Mouse (Mus musculus) liver, embryonic 14.5 days (tissue): ENCODE results near the gene Bend3. TPM values are rescaled to one million over a fixed set of nuclear protein-coding genes. Genes with fewer than 3 reads are reported as not detected.

ENCODE experiments used
- ATAC-seq: fragments of 200-750 bp; cut with Nextera tagmentation; 2 replicates; pipeline ENCODE4 v1.8.0; 2017; ENCODE audit warnings: moderate number of reproducible peaks, mild to moderate bottlenecking, moderate library complexity; ENCODE audit not compliant: insufficient read depth
- DNase-seq, 3 experiments: peaks; one replicate each; pipeline ENCODE4 v3.0.0-alpha.2; 2012 to 2013; ENCODE audit warnings: low read depth in 3 of 3, low spot score in 3 of 3
- H3K27ac ChIP-seq: fragments of 300-500 bp; sonication (generic); 2 replicates; pipeline ENCODE4 v1.5.1; 2014; ENCODE audit warnings: moderate library complexity, mild to moderate bottlenecking, control low read depth, inconsistent platforms
- H3K27me3 ChIP-seq: fragments of 300-500 bp; sonication (generic); 2 replicates; pipeline ENCODE4 v1.6.1; 2014; ENCODE audit warnings: mild to moderate bottlenecking, low read length, moderate library complexity; ENCODE audit not compliant: control insufficient read depth, insufficient read depth
- H3K36me3 ChIP-seq: fragments of 300-500 bp; sonication (generic); replicated peaks from 2 replicates; pipeline ENCODE4 v1.6.1; 2014; ENCODE audit warnings: low read depth; ENCODE audit not compliant: control insufficient read depth, insufficient read depth
- H3K4me1 ChIP-seq, 2 experiments: fragments of 200-500 bp in 1 of 2; fragments of 300-500 bp in 1 of 2; sonication (generic) in 1 of 2; replicated peaks; 2 replicates each; pipeline ENCODE4 v1.6.1; 2012 to 2014; ENCODE audit warnings: antibody characterized with exemption in 1 of 2, inconsistent platforms in 1 of 2, low read length in 1 of 2; ENCODE audit not compliant: control insufficient read depth in 2 of 2, insufficient read depth in 2 of 2
- H3K4me2 ChIP-seq: fragments of 300-500 bp; sonication (generic); 2 replicates; pipeline ENCODE4 v1.6.1; 2014; ENCODE audit warnings: low read depth, mild to moderate bottlenecking, control low read depth, moderate library complexity
- H3K4me3 ChIP-seq, 2 experiments: fragments of 200-500 bp in 1 of 2; fragments of 300-500 bp in 1 of 2; sonication (generic) in 1 of 2; 2 replicates each; pipeline ENCODE4 v1.5.1; 2012 to 2014; ENCODE audit warnings: low read depth in 2 of 2, low read length in 2 of 2, mild to moderate bottlenecking in 2 of 2, control low read depth in 1 of 2, inconsistent platforms in 1 of 2, moderate library complexity in 1 of 2; ENCODE audit not compliant: insufficient read depth in 1 of 2
- H3K9ac ChIP-seq: fragments of 300-500 bp; sonication (generic); replicated peaks from 2 replicates; pipeline ENCODE4 v1.6.1; 2014; ENCODE audit warnings: mild to moderate bottlenecking, control low read depth, moderate library complexity
- H3K9me3 ChIP-seq: fragments of 300-500 bp; sonication (generic); 2 replicates; pipeline ENCODE4 v1.6.1; 2016; ENCODE audit warnings: low read length, mixed read lengths; ENCODE audit not compliant: control insufficient read depth
- CTCF ChIP-seq: IDR thresholded peaks from 2 replicates; pipeline ENCODE4 v1.5.1; 2016; ENCODE audit warnings: antibody characterized with exemption, low read depth, control low read depth
- EP300 ChIP-seq: IDR thresholded peaks from 2 replicates; pipeline ENCODE4 v1.6.1; 2016; ENCODE audit warnings: antibody characterized with exemption, low read depth
- whole genome bisulfite sequencing: fragments of 180-500 bp; shearing (Covaris S2); extraction: QIAGEN DNeasy Blood & Tissue Kit; methylation state at CpG from one replicate; pipeline ENCODE4 v1.1.7; 2014; ENCODE audit not compliant: insufficient replicate concordance; 5-methylcytosine and 5-hydroxymethylcytosine counted together
- polyA plus RNA-seq, 2 experiments: library from polyadenylated mRNA; depleted of rRNA in 1 of 2; stranded (reverse) in 1 of 2; unstranded in 1 of 2; fragments of >200 nt; fragmentation: Nextera tagmentation in 1 of 2; extraction: Ambion mirVana in 1 of 2; gene quantifications; 2 replicates each; pipeline versions ENCODE4 v1.2.1 to v1.2.3; 2012 to 2014

Bend3 gene
- polyA plus RNA-seq, 2 experiments = 1.2 to 2.1 TPM

- no peak overlapping the region for H3K27ac ChIP-seq
- DNase-seq (no peak), ATAC-seq (no peak)
- no peaks in the 10 kb centered on the region for H3K27me3 ChIP-seq
- H3K9ac ChIP-seq = no peak overlapping the region
- H3K4me2 ChIP-seq = no peak overlapping the region
- TF ChIP-seq EP300 = no peak
- no peak for TF ChIP-seq CTCF
- no peaks in the 10 kb centered on the region for H3K9me3 ChIP-seq
- no peak overlapping the region for H3K4me3 ChIP-seq
- no peaks in the 10 kb centered on the region for H3K36me3 ChIP-seq
- 49% methylated on average over 6 of the region's 6 CpGs for WGBS
- H3K4me1 ChIP-seq = peaks cover 9 to 26% of the 10 kb centered on the region in 2 experiments
Measured at GRCm38 (mm10) chr10:43485751-43486268, 7.2 kb downstream of the Bend3 start.

- H3K36me3 ChIP-seq = no peaks in the 10 kb centered on the region
- H3K9ac ChIP-seq = no peak overlapping the region
- ATAC-seq (no peak), DNase-seq (no peak)
- 70% methylated on average over 3 of the region's 3 CpGs for WGBS
- H3K4me1 ChIP-seq = peaks cover 3 to 11% of the 10 kb centered on the region in 2 experiments
- no peaks in the 10 kb centered on the region for H3K9me3 ChIP-seq
- TF ChIP-seq CTCF (no peak), EP300 (no peak)
- no peak overlapping the region for H3K27ac ChIP-seq
- no peaks in the 10 kb centered on the region for H3K27me3 ChIP-seq
- H3K4me3 ChIP-seq = no peak overlapping the region
- no peak overlapping the region for H3K4me2 ChIP-seq
Measured at GRCm38 (mm10) chr10:43487441-43488010, 8.9 kb downstream of the Bend3 start.

- TF ChIP-seq EP300 (no peak), CTCF (no peak)
- Histone ChIP-seq H3K27me3 (no peaks in the 10 kb centered on the region), H3K4me2 (no peak overlapping the region), H3K27ac (no peak overlapping the region), H3K9ac (no peak overlapping the region), H3K4me3 (no peak overlapping the region), H3K36me3 (no peaks in the 10 kb centered on the region), H3K9me3 (no peaks in the 10 kb centered on the region), H3K4me1 (peaks cover 3 to 9% of the 10 kb centered on the region in 2 experiments; a peak in 3 of 4 replicates)
- DNase-seq (no peak), ATAC-seq (no peak)
- 56% methylated on average over 4 of the region's 4 CpGs for WGBS
Measured at GRCm38 (mm10) chr10:43488258-43488657, 9.6 kb downstream of the Bend3 start.

- no peaks in the 10 kb centered on the region for H3K27me3 ChIP-seq
- no peak overlapping the region for H3K9ac ChIP-seq
- no peak overlapping the region for H3K27ac ChIP-seq
- H3K4me3 ChIP-seq = no peak overlapping the region
- DNase-seq (no peak), ATAC-seq (no peak)
- no peaks in the 10 kb centered on the region for H3K9me3 ChIP-seq
- no peak overlapping the region for H3K4me2 ChIP-seq
- no peaks in the 10 kb centered on the region for H3K36me3 ChIP-seq
- H3K4me1 ChIP-seq = peaks cover 3 to 9% of the 10 kb centered on the region in 2 experiments; a peak in 3 of 4 replicates
- TF ChIP-seq EP300 (no peak), CTCF (no peak)
- 77% methylated on average over 7 of the region's 7 CpGs for WGBS
Measured at GRCm38 (mm10) chr10:43489139-43489538, 10.5 kb downstream of the Bend3 start.

- no peak overlapping the region for H3K4me2 ChIP-seq
- ATAC-seq = peak; percentile 47; the same call in 1 of the 2 replicates
- no peak for DNase-seq
- no peaks in the 10 kb centered on the region for H3K27me3 ChIP-seq
- TF ChIP-seq CTCF (no peak), EP300 (no peak)
- no peak overlapping the region for H3K4me3 ChIP-seq
- no peaks in the 10 kb centered on the region; the same call in 1 of the 2 replicates for H3K36me3 ChIP-seq
- no peak overlapping the region for H3K9ac ChIP-seq
- H3K27ac ChIP-seq = no peak overlapping the region
- WGBS = 34% methylated on average over 6 of the region's 6 CpGs
- no peaks in the 10 kb centered on the region for H3K9me3 ChIP-seq
- H3K4me1 ChIP-seq = peaks cover 3 to 9% of the 10 kb centered on the region in 2 experiments; a peak in 3 of 4 replicates
Measured at GRCm38 (mm10) chr10:43489550-43489949, 10.9 kb downstream of the Bend3 start.
